Mouse (Mus musculus) NIH3T3 (cell line): Measurements from ENCODE around the gene Catsperz.

Experiments
- DNase-seq: peaks from one replicate; pipeline ENCODE4 v3.0.0-alpha.2; 2012; ENCODE audit warnings: low read depth

The Catsperz gene

DNA sequence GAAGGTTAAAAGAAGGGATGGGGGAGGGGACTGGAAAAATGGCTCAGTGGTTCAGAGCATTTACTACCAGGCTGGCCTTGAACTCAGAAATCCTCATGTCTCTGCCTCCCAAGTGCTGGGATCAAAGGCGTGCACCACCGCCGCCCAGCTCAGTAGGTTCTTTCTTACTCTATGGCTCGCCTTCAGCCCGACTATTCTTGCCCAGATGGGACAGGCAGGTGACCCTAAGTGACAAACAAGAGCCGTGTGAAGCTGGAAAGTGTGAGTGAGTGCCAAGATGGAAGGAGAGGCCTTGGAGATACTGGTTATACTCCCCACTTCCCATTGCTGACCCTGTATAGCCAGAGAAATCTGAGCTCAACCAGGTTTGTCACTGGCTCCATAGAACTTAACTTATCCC is 18.5 kb upstream of the Catsperz start:
- no peak for DNase-seq

DNA sequence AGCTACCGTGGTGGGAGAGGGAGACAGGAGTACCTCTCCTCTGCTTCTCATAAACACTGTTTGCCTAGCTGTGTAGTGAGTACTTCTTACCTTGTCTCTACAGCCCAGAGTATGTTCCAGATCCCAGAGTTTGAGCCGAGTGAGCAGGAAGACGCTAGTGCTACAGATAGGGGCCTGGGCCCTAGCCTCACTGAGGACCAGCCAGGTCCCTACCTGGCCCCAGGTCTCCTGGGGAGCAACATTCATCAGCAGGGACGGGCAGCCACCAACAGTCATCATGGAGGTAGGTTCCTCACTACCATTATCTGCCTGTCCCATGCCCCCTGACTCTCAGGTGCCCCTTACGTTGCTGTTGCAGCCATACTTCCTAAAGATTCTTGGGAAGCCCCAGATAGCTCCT is 17.6 kb upstream of the Catsperz start:
- no peak for DNase-seq

DNA sequence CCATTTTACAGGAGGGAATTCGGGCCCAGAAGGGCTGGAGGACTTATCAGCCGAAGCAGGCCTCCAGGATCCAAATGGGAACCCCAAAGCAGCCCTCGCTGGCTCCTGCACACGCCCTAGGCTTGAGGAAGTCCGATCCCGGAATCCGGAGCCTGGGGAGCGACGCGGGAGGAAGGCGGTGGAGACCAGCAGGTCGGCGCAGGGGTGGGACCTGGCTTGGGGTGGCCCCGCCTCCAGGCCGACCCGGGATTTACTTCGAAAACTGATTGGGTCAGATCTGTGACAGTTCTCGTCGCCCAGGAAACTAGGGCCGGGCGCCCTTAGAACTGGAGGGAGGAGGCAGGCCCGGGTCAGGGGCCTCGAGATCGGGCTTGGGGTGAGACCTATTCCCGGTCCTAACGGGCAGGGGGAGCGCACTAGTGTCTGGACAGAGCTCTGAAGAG is 17.1 kb upstream of the Catsperz start, which contains the start of gene Gpr137:
Gene Gpr137, minus strand, starts transcription at position 232 of the 443 bp plus-strand sequence.
- peak; percentile 98 for DNase-seq

- peak; percentile 98 for DNase-seq
Measured at GRCm38 (mm10) chr19:6941372-6942248, 16.4 kb upstream of the Catsperz start, which contains the start of gene Bad. TSS of gene Bad (plus strand) at chr19:6941861.

- DNase-seq: peak; percentile 28
Measured at GRCm38 (mm10) chr19:6940396-6941351, 15.5 kb upstream of the Catsperz start.

DNA sequence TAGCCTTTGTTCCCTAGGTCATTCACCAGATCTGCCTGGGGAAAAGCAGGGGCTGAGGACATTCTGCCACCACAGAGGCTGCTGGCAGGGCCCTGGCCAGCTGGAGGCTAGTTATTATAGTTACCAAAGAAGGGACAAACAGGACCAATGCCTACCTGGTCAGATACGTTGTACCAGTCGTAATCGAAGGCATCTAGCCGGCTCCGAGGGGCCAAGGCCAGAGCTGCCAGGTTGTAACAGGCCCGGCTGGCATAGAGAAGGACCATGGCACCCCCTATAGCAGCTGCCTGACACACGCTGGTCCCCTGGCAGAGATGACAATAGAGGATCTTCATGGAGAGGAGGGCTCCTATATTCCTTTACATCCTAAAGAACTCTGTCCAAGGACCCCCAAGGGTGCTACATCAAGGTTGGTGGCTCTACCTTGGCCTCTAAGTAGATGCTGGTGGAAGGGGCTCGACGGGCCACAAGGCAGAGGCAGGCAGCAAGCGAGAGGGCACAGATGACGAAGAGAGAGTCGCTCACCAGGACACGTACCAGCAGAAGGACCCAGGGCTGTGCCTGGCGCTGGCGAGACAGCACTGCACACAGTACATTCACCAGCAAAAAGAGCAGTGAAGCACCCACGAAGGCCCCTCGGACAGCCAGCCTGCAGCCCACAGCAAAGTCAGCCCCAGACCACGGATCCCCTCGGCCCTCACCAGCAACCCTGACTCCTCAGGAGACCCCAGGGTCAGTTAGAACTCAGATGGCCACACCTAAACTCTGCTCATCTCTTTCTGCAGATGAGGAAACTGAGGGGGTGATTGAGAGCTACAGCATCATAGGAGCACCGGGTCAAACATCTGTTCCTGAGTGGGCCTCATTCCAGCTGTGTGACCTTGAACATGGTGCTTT is 14.2 kb upstream of the Catsperz start:
- DNase-seq: no peak

DNA sequence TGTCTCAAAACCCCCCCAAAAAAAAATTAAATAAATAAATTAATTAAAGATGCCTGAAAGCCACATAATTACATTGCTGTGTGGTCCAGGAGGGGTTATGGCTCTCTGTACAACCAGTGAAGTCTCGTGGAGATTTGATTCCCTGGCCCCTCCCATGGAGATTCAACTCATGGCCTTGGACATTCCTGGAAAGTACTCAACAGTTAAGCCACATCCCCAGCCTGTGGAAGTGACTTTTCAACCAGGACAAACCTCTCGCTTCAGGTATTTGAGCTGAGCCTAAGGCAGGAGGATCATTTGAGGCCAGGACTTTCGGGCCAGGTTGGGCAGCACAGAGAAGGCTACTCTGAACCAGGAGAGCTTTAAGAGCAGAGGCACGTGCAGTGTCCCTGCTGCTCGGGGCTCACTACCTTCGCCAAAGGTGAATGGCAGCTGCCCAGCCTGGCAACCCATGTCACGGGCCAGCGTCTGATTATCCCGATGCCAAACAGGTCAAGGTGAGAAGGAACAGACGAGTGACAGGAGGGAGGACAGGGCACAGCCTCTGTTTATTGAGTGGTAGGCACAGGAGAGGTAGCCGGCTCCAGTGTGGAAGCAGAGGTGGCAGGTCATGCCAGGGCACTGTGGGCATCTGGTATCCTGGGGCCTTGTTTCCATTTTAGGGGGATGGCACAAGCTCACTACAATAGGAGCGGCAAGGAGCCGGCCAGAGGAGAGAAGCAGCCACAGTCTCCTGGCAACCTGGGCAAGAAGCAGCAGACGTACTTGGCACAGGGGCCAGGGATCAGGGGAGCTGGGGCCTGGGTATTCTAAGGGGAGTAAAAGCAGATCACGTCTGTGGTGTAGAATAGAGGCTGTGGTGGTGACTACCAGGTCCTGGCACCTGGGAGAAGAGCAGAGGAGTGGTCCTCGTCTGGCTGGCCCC is 12.6 kb upstream of the Catsperz start:
- DNase-seq: no peak

GRCm38 (mm10) chr19:6936299-6936698 is 11.1 kb upstream of the Catsperz start:
- peak; percentile 43 for DNase-seq

GRCm38 (mm10) chr19:6934195-6934977 is 9.2 kb upstream of the Catsperz start, which contains the start of gene Kcnk4:
TSS of gene Kcnk4 (minus strand) at chr19:6934515.
- DNase-seq: no peak

GRCm38 (mm10) chr19:6933436-6934194 is 8.4 kb upstream of the Catsperz start:
- DNase-seq: peak; percentile 35

GRCm38 (mm10) chr19:6933102-6933435 is 7.9 kb upstream of the Catsperz start:
- no peak for DNase-seq

- no peak for DNase-seq
Measured at GRCm38 (mm10) chr19:6932018-6932417, 6.8 kb upstream of the Catsperz start.

- DNase-seq: no peak
Measured at GRCm38 (mm10) chr19:6931002-6931401, 5.8 kb upstream of the Catsperz start.

DNA sequence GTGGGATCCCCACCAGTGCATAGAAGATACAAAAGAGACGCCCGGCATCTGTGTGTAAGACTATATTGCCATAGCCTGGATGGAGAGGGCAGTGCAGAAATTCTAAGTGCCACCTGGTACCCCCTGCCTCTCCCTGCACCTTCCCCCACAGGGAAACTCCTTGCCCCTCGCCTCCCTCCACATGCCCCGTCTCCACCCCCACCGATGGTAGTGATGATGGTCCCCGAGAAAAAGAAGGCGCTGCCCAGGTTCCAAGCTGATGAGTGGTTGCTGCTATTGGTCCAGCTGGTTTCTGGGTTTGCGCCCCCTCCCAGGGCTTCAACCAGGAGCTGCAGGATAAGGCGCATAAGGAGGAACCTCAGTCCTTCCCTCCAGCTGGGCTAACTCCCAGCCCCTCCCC is 2.9 kb upstream of the Catsperz start:
- no peak for DNase-seq

DNA sequence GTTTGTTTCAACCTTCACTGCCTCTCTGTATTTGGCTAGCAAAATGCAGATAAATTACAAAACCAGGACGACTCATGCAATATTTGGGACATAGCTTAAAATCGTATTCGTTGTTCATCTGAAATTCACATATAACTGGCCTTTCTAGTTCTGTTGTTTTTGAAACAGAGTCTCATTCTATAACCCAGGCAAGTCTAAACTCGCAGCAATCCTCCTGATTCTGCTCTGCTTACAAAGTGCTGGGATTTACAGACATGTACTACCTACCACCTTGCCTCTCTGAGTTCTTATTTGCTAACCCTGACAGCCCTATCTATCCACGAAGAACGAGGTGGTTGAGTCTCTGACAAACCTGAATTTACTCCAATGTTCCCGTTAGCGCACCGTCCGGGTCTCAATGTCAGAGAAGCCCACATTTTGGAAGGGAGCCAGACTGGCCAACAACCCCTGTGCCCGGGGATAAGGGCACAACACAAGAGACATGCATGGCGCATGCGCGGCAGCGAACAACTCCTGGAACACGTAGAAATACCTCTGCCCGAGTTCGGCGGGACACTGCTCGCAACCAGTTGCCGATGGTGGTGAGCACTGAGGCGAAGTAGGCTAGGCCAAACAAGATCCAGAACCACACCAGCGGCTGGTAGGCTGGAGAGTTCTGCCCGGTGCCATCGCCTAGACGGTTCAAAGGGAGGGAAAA is 1.5 kb upstream of the Catsperz start:
- DNase-seq: no peak

DNA sequence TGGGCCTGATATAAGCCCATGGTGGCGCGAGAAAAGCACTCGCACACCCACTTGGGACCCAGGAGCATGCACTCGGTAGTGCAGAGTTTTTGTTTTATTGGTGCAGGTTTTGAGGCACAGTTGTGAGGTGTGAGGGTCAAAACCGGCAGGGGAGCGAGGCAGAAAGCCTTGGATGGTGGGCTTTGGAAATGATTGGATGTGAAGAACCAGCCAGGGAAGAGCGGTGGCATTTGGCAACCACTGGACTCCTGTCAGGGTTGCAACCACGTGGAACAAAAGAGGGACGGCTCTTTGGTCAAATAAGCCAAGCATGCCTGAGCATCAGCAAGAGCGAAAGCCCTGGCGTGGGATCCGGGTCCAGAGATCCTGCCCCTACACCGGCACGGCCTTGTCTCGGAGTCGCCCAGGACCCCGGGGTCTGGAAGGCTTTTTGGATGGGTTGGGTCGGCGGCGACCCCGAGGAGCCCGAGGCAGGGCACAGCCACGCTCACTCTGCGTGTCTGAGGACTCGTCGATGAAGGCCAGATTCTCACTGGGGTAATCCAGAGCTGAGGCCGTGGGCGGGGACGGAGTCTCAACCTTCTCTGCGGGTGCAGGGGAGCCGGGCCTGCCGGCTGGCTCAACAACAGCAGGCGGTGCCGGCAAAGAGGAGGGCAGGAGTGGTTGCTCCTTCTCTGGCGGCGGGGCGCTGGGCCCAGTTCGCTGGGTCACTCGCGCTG is 590 bp upstream of the Catsperz start:
- DNase-seq: no peak

DNA sequence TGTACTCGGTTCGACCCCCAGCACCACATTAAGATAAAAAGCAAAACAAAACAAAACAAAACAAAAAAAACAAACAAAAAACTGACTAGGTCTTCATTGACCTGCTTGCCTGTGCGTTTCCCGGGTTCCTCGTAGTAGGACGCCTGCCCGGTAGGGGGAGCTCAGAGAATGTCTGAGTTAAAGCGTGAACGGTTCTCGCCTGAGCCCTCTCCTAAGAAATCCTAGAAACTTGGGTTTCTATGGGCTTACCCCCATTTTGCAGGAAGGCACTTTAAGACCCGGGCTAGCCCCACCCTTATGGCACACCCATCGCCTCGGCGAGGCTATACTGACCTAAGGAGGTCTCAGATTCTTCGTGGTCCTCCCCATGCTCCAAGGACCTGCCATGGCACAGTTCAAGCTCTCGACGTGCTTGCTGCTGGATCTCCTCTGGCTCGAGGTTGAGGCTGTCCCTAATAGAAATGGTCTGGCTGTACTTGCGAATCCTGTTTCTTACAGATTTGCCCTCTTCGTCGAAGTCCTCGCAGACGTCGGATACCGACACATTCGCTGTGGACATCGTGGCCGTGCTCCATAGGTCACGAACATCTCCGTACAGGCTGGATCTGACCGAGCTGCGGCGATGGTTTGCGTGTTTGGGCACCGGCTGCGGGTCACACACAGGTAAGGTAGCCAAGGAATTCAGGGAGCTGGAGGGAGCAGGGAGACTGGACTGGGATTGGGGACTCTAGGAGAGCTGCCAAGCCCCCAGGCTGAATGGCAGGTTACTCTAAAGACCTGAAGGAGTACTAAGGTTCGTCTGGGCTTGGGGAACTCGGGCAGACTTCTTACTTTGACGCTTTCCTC is 496 bp downstream of the Catsperz start:
- peak; percentile 92 for DNase-seq
